Mouse (Mus musculus): Measurements from ENCODE around the gene Cc2d2a. TPM values are rescaled to one million over a fixed set of nuclear protein-coding genes. Genes with fewer than 3 reads are reported as not detected.

Gene Cc2d2a
- 20.5 TPM for polyA plus RNA-seq (2014; fragmentation: Illumina TruSeq; extraction: RNeasy Lipid Tissue Mini Kit (QIAGEN cat#74804); ENCODE audit: low read depth, low replicate concordance)

GRCm38 (mm10) chr5:43661997-43662961, at the start of gene Cc2d2a:
Gene Cc2d2a, plus strand, starts transcription at chr5:43662346.

Other genes with a start within 250 kb of the Cc2d2a start
- 10.0 TPM for gene C1qtnf7, start 146.8 kb upstream of the Cc2d2a start, polyA plus RNA-seq (2014; fragmentation: Illumina TruSeq; extraction: RNeasy Lipid Tissue Mini Kit (QIAGEN cat#74804); ENCODE audit: low read depth, low replicate concordance)
- gene Bst1, start 156.5 kb downstream of the Cc2d2a start, polyA plus RNA-seq (2014; fragmentation: Illumina TruSeq; extraction: RNeasy Lipid Tissue Mini Kit (QIAGEN cat#74804); ENCODE audit: low read depth, low replicate concordance) = 4.5 TPM
- 197 TPM for gene Fbxl5, start 159.3 kb downstream of the Cc2d2a start, polyA plus RNA-seq (2014; fragmentation: Illumina TruSeq; extraction: RNeasy Lipid Tissue Mini Kit (QIAGEN cat#74804); ENCODE audit: low read depth, low replicate concordance)
- gene Cd38, start 206.2 kb downstream of the Cc2d2a start, polyA plus RNA-seq (2014; fragmentation: Illumina TruSeq; extraction: RNeasy Lipid Tissue Mini Kit (QIAGEN cat#74804); ENCODE audit: low read depth, low replicate concordance) = 54.6 TPM